Mouse (Mus musculus) cerebellum, adult 8-10 months (tissue): ENCODE results near the gene Tlk1.

Source experiments
- DNase-seq: peaks from one replicate; pipeline ENCODE4 v3.0.0; 2022

Gene Tlk1

DNA sequence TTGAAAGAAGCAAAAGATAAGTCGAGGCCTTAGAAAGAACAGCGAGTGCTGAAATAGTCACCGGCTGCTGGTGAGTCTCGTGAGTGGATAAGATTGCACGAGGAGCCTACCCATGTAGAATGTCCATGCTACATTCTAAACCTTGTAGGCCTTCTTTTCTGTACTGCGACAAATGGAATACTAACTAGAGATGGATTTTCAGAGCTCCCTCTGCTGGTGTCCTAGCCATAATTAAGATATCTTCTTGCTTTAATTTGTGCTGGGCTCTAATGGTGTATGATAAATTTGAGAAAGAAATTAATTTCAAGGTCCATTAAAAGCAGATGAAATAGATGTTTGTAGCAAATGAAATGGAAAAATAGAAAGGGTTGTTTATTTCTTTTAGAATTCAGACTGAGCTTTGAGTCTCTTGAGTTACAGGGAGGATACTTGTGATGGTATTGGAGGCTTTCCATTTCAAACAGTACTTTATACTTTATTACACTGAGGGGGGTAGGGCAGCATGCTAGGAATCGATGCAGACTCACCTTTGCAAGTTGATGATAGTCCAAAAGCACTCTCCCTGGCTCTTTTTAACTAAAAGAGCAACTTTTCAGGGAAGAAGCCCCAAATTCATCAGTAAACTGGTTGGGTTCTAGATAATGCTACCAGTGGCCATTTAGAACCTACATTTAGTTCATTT, 151.9 kb downstream of the Tlk1 start:
- DNase-seq, result no peak

DNA sequence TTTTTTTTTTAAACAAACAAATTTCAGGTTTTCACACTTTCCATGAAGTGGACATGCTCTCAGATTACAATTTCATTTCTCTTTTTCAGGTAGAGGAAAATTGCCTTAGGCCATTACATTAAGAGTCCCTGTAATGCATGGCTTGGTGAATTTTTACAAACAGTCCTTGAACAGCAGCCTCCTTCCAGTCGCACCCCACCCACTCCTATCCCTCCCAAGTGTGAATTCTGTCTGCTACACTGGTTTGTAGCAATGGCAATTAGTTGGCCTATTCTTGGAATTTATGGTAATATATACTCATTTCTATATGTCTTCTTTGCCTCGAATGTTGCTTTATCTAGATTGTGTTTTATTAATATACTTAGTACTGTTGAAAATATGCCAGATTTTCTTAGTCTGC, 153.1 kb downstream of the Tlk1 start:
- no peak for DNase-seq

DNA sequence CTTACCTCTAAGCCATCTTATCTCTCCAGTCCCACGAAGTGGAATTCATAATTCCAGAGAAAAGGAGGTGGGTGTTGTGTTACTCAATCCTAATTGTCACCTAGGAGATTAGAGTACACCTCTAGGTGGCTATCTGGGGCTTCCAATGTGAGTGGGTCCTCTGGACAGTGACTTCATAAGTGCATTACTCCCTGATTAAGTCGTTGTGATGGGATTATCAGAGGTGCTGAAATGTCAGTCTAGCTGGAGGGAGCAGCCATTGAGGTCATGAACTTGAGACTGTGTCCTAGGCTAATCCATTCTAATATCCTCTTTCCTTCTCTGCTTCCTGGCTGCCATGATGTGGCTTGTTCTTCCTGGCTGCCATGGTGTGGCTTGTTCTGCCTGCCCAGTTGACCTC, 155.6 kb downstream of the Tlk1 start:
- no peak for DNase-seq

DNA sequence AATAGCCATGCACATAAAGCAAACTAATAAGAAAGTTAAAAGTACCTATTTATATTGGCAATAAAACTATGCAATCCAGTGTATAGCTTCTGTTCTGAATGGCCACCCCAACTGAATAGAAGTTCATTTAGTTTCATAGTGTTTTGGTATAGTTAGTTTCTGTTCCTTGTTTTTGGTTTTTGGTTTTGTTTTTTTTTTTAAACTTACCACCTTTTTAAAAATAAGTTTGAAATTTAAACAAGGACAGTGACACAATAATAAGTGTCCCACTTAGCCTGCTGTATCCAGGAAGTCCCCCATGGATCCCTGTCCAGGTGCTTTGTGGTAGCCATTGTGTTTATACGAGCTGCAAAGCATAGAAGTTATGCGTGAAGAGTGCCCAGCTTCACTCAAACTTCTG, 156.3 kb downstream of the Tlk1 start:
- DNase-seq, result no peak

DNA sequence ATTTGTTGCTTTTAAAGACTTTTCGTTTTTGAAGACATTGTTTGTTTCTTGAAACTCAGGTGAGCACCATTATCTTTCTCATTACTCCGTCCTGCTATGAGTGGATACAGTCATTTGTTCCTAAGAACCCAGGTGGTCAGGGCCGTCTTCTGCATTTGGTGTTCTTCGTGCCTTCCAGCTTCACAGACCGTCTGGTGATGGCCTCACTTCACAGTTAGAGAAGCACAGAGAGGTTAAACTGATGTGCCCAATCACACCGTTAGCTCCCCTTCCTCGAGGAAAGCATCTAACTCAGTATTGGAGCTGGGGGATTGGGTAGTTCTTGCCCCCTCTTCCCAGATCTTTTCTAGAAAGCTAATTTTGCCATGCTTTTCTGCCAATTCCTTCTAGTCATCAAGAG, 158.5 kb downstream of the Tlk1 start:
- DNase-seq, result no peak

DNA sequence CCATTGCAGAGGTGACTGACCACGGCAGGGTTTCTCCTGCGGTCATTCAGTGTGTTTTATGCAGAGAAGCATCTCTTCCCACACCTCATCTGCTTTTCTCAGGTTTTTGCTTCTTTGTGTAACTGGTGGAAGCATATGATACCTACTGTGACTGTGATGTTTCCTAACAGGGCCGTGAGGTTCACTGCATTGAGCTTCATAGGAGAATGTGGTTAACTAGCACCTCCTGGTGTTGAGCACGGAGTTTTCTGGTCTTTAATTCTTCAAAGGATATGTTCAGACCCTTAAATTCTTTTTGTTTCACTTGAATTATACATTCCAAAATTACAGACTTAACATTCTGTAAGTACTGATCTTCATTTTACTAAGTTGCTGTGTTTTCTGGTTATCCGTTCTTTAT, 161.8 kb downstream of the Tlk1 start:
- DNase-seq, result no peak
